Mouse (Mus musculus) embryonic fibroblast, embryonic 13.5 days (primary cell): ENCODE results near the gene Rabgap1l.

Source experiments
- CTCF ChIP-seq: IDR thresholded peaks from 2 replicates; pipeline ENCODE4 v1.5.1; 2011; ENCODE audit warnings: mild to moderate bottlenecking, control low read depth, low read length, moderate library complexity, borderline replicate concordance; ENCODE audit not compliant: insufficient read depth
- POLR2A ChIP-seq: IDR thresholded peaks from 2 replicates; pipeline ENCODE4 v1.6.1; 2011; ENCODE audit warnings: low read depth, mild to moderate bottlenecking, control low read depth, low read length, moderate library complexity

GRCm38 (mm10) chr1:160316239-160316638 is 476.8 kb downstream of the Rabgap1l start:
- no peak for TF ChIP-seq CTCF
- TF ChIP-seq POLR2A = no peak
